In the genomic region with DNA sequence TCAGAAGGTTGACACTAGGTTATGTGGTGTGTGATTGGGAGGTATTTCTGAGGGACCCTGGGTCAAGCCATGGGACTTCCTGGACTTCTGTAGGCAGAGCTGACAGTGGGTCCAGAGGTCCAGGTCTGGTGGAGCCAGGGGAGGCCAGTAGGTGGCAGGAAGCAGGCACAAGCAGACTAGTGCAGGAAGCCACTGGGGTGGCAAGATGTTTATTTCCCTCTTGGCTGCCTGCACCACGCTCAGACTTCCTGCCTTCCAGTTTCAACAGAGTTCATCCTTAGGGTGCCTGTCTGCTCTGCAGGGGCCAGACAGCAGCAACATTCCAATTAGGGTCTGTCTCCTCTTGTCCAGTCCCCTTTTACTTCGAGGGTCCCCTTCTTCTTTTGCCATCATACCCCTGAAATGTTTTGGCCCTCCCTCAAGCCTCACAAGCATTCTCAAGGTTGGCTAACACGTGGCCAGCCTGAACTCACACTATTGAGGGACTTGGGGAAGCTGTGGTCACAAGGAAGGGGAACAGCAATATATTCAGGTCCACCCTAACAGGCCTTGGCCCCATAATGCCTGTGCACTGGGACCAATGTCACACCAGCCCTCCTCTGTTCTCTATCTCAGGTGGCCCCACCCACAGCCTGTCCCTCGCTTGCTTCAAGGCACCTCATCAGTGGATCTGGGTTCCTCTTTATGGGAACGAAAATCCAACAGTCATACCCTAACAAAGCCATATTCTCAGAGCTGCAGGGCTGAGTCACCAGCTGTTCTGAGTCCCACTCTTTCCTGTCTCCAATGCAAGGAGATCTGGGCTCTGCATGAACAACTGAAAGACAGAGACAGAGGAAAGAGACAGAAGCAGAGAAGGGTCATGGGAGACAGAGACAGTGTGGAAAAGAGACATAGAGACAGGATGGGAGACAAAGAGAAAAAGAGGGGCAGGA, we compare ENCODE assay signal across 10 mouse cellular contexts. TPM values are rescaled to one million over a fixed set of nuclear protein-coding genes. Genes with fewer than 3 reads are reported as not detected.
DNase-seq lines count a peak whose midpoint lies in the region; ATAC-seq and TF ChIP-seq lines count a peak whose summit lies in the region.
"Had no signal": no experiment of that assay in that cellular context is flagged by ENCODE, and none has a peak within 500 bp of the region (broad histone marks: within the 10 kb centered on the region; RNA-seq: fewer than 3 reads in every experiment).

No protein-coding gene starts in this region.

- TF ChIP-seq EP300 in heart, adult 2 months (IDR thresholded peaks at IDR 0.05; ENCODE audit: insufficient read depth, low read depth, low read length): no peak
- TF ChIP-seq EP300 in lung, postnatal 0 days (IDR thresholded peaks at IDR 0.05): no peak

- intact Hi-C loops in heart, adult 2 months (cut with DNase I): no loop called here
- intact Hi-C loops in heart, postnatal 36 days (cut with DNase I): no loop called here

- 0 out of 2 replicates have a peak, but pooled peaks have one; percentile 7 for TF ChIP-seq CTCF in heart, adult 2 months (IDR thresholded peaks at IDR 0.05)
- TF ChIP-seq CTCF in testis, adult 2 months (IDR thresholded peaks at IDR 0.05; ENCODE audit: control insufficient read depth, insufficient read depth, insufficient replicate concordance, low read depth, low read length): peak; percentile 2; the same call in 1 of the 2 replicates
- TF ChIP-seq CTCF in lung, postnatal 0 days (IDR thresholded peaks at IDR 0.05): peak; percentile 58

- no peaks in the 10 kb centered on the region for H3K79me2 ChIP-seq in heart, adult 2 months (replicated peaks; ENCODE audit: control insufficient read depth, insufficient read depth, low read length)

- H3K9me3 ChIP-seq in lung, postnatal 0 days (ENCODE audit: low read length): no peaks in the 10 kb centered on the region
- H3K9me3 ChIP-seq in midbrain, embryonic 14.5 days (ENCODE audit: control insufficient read depth, low read length): no peaks in the 10 kb centered on the region
- H3K9me3 ChIP-seq: limb, embryonic 12.5 days had no signal

- H3K27ac ChIP-seq in heart, adult 2 months: no peak overlapping the region
- no peak overlapping the region for H3K27ac ChIP-seq in testis, adult 2 months (ENCODE audit: control insufficient read depth, insufficient read depth, low read depth, low read length)
- H3K27ac ChIP-seq in lung, postnatal 0 days (ENCODE audit: low read length): no peak overlapping the region
- H3K27ac ChIP-seq in midbrain, embryonic 14.5 days (replicated peaks; ENCODE audit: low read depth, low read length): no peak overlapping the region
- H3K27ac ChIP-seq: limb, embryonic 12.5 days had no signal

- TF ChIP-seq POLR2A in heart, adult 2 months (IDR thresholded peaks at IDR 0.05; ENCODE audit: insufficient read depth, low read depth, low read length): no peak
- no peak for TF ChIP-seq POLR2A in testis, adult 2 months (IDR thresholded peaks at IDR 0.05; ENCODE audit: control insufficient read depth, low read depth, low read length)

- WGBS in heart, adult 2 months: 51% methylated on average over 5 of the region's 5 CpGs
- 40% methylated on average over 4 of the region's 5 CpGs for WGBS in lung, postnatal 0 days
- WGBS in midbrain, embryonic 14.5 days: 64% methylated on average over 5 of the region's 5 CpGs

- no peaks in the 10 kb centered on the region for H3K4me1 ChIP-seq in heart, adult 2 months (ENCODE audit: control insufficient read depth, insufficient read depth, low read length)
- no peaks in the 10 kb centered on the region for H3K4me1 ChIP-seq in testis, adult 2 months (ENCODE audit: control insufficient read depth, insufficient read depth, low read length)
- H3K4me1 ChIP-seq in lung, postnatal 0 days (ENCODE audit: insufficient read depth, low read depth, low read length): no peaks in the 10 kb centered on the region
- H3K4me1 ChIP-seq in midbrain, embryonic 14.5 days (ENCODE audit: control insufficient read depth, insufficient read depth, low read length): no peaks in the 10 kb centered on the region
- H3K4me1 ChIP-seq: limb, embryonic 12.5 days had no signal

- peak in 1 of 2 experiments; percentile 37 for DNase-seq in heart, adult 2 months
- DNase-seq in heart, postnatal 36 days: no peak
- DNase-seq in testis, postnatal 10 days (ENCODE audit: low spot score): no peak
- DNase-seq in lung, postnatal 0 days (ENCODE audit: low spot score): peak; percentile 57
- DNase-seq in thymus, postnatal 4 days: peak; percentile 46
- no peak for DNase-seq in urinary bladder, postnatal 4 days (ENCODE audit: low spot score in 2 of 2)
- no peak for DNase-seq in midbrain, embryonic 14.5 days

- peak; percentile 74 for ATAC-seq in lung, postnatal 0 days
- ATAC-seq in midbrain, embryonic 14.5 days (ENCODE audit: low FRiP score, low TSS enrichment): no peak

- H3K9ac ChIP-seq in heart, adult 2 months (ENCODE audit: low read depth, low read length): no peak overlapping the region
- H3K9ac ChIP-seq in lung, postnatal 0 days (replicated peaks; ENCODE audit: low read depth): no peak overlapping the region
- H3K9ac ChIP-seq in midbrain, embryonic 14.5 days (replicated peaks; ENCODE audit: low read length): no peak overlapping the region
- H3K9ac ChIP-seq: limb, embryonic 12.5 days had no signal

- H3K4me3 ChIP-seq in heart, adult 2 months: no peak overlapping the region
- no peak overlapping the region for H3K4me3 ChIP-seq in testis, adult 2 months (ENCODE audit: control insufficient read depth, low read depth, low read length)
- H3K4me3 ChIP-seq in lung, postnatal 0 days (ENCODE audit: low read depth, low read length): no peak overlapping the region
- no peak overlapping the region for H3K4me3 ChIP-seq in midbrain, embryonic 14.5 days (replicated peaks; ENCODE audit: low read depth, low read length)
- H3K4me3 ChIP-seq: limb, embryonic 12.5 days had no signal

- H3K36me3 ChIP-seq in heart, adult 2 months (ENCODE audit: control insufficient read depth, insufficient read depth, low read length): no peaks in the 10 kb centered on the region
- no peaks in the 10 kb centered on the region for H3K36me3 ChIP-seq in testis, adult 2 months (ENCODE audit: control insufficient read depth, insufficient read depth, low read length)
- H3K36me3 ChIP-seq in lung, postnatal 0 days (ENCODE audit: insufficient read depth, low read length): no peaks in the 10 kb centered on the region
- H3K36me3 ChIP-seq in midbrain, embryonic 14.5 days (ENCODE audit: control insufficient read depth, insufficient read depth, low read length): no peaks in the 10 kb centered on the region
- H3K36me3 ChIP-seq: limb, embryonic 12.5 days had no signal

- no peak overlapping the region for H3K4me2 ChIP-seq in lung, postnatal 0 days (replicated peaks; ENCODE audit: low read depth, low read length)
- no peak overlapping the region for H3K4me2 ChIP-seq in midbrain, embryonic 14.5 days (ENCODE audit: low read length)
- H3K4me2 ChIP-seq: limb, embryonic 12.5 days had no signal

- no peaks in the 10 kb centered on the region for H3K27me3 ChIP-seq in heart, adult 2 months (ENCODE audit: control insufficient read depth, insufficient read depth, low read length)
- H3K27me3 ChIP-seq in testis, adult 2 months (ENCODE audit: control insufficient read depth, insufficient read depth, low read length): no peaks in the 10 kb centered on the region
- H3K27me3 ChIP-seq in lung, postnatal 0 days (replicated peaks; ENCODE audit: insufficient read depth, low read length): no peaks in the 10 kb centered on the region
- no peaks in the 10 kb centered on the region for H3K27me3 ChIP-seq in midbrain, embryonic 14.5 days (ENCODE audit: control insufficient read depth, insufficient read depth, low read length)
- H3K27me3 ChIP-seq: CH12.LX; limb, embryonic 12.5 days had no signal

RNA-seq across cellular contexts. Expression of gene Susd3, which starts 23.6 kb away (rescaled TPM):
- under 1 TPM; 0.32 to 0.63 TPM for total RNA-seq in heart, adult 2 months (2021)
- 1.1 and 1.4 TPM in 2 replicates for polyA plus RNA-seq in heart, adult 2 months (2012; rRNA removed)
- total RNA-seq in heart, postnatal 36 days (2021): 1 to 10 TPM; 1.1 to 1.3 TPM
- polyA plus RNA-seq in testis, adult 2 months (2012; rRNA removed): 37.7 and 51.3 TPM in 2 replicates
- polyA plus RNA-seq in lung, postnatal 0 days (2015; fragmentation: Nextera tagmentation; extraction: Ambion mirVana): 2.5 TPM in 2 replicates
- polyA plus RNA-seq in midbrain, embryonic 14.5 days (2014; fragmentation: Nextera tagmentation; extraction: Ambion mirVana): 0.32 and 1.1 TPM in 2 replicates

RNA-seq across cellular contexts. Expression of gene Fgd3, which starts 48.0 kb away (rescaled TPM):
- total RNA-seq in heart, adult 2 months (2021): 1 to 10 TPM in 1 of 2 experiments, under 1 TPM in 1; 0.96 to 1.0 TPM
- polyA plus RNA-seq in heart, adult 2 months (2012; rRNA removed): 0.96 and 0.97 TPM in 2 replicates
- 1 to 10 TPM in 1 of 2 experiments, under 1 TPM in 1; 0.64 to 1.2 TPM for total RNA-seq in heart, postnatal 36 days (2021)
- 0.56 and 0.60 TPM in 2 replicates for polyA plus RNA-seq in testis, adult 2 months (2012; rRNA removed)
- 0.37 and 0.56 TPM in 2 replicates for polyA plus RNA-seq in lung, postnatal 0 days (2015; fragmentation: Nextera tagmentation; extraction: Ambion mirVana)
- 1.8 and 2.0 TPM in 2 replicates for polyA plus RNA-seq in midbrain, embryonic 14.5 days (2014; fragmentation: Nextera tagmentation; extraction: Ambion mirVana)

RNA-seq across cellular contexts. Expression of gene Card19, which starts 56.3 kb away (rescaled TPM):
- total RNA-seq in heart, adult 2 months (2021): 100 to 1,000 TPM; 138 to 184 TPM
- polyA plus RNA-seq in heart, adult 2 months (2012; rRNA removed): 179 and 234 TPM in 2 replicates
- 100 to 1,000 TPM; 152 to 164 TPM for total RNA-seq in heart, postnatal 36 days (2021)
- 22.0 and 28.9 TPM in 2 replicates for polyA plus RNA-seq in testis, adult 2 months (2012; rRNA removed)
- 90.4 and 112 TPM in 2 replicates for polyA plus RNA-seq in lung, postnatal 0 days (2015; fragmentation: Nextera tagmentation; extraction: Ambion mirVana)
- 20.6 and 24.6 TPM in 2 replicates for polyA plus RNA-seq in midbrain, embryonic 14.5 days (2014; fragmentation: Nextera tagmentation; extraction: Ambion mirVana)

Comparison
In these comparisons a context has a peak if more than half of its experiments do, and no peak if none do; other contexts are left out.
1. DNase-seq: peak in lung, postnatal 0 days (single experiment) and thymus, postnatal 4 days (single experiment); none in heart, postnatal 36 days (0 of 2), testis, postnatal 10 days (single experiment), urinary bladder, postnatal 4 days (0 of 2) and midbrain, embryonic 14.5 days (single experiment).
2. CTCF ChIP-seq: peak in every context shown above with its lines; median percentile 58 in lung, postnatal 0 days; 7 in heart, adult 2 months; 2 in testis, adult 2 months.
3. RNA of gene Susd3, which starts 23.6 kb away (polyA plus RNA-seq): 37.7 to 51.3 TPM in testis, adult 2 months; 2.5 TPM in lung, postnatal 0 days, 1.1 to 1.4 TPM in heart, adult 2 months and 0.32 to 1.1 TPM in midbrain, embryonic 14.5 days; every median in the first group is over 10 times any median in the second.